Mouse (Mus musculus): ENCODE data around the gene Timm44. TPM values are rescaled to one million over a fixed set of nuclear protein-coding genes. Genes with fewer than 3 reads are reported as not detected.
"Not testable (repeated sequence)": the region's sequence is repeated elsewhere in the genome, so short reads cannot be mapped to it uniquely, and the experiment has no call there.

Gene Timm44
- polyA plus RNA-seq, 1 experiment, result 147 TPM

GRCm38 (mm10) chr8:4304124-4304547 lies 28.4 kb upstream of the Timm44 start:
- H3K4me1 ChIP-seq (ENCODE audit: control insufficient read depth, insufficient read depth, insufficient read length, low read length), result no peaks in the 10 kb centered on the region
- H3K27ac ChIP-seq (replicated peaks; ENCODE audit: low read depth, low read length), result no peak overlapping the region
- H3K4me3 ChIP-seq (ENCODE audit: insufficient read depth, low read depth, low read length), result no peak overlapping the region

- Histone ChIP-seq H3K4me3 (ENCODE audit: insufficient read depth, low read depth, low read length) (no peak overlapping the region), H3K4me1 (ENCODE audit: control insufficient read depth, insufficient read depth, insufficient read length, low read length) (no peaks in the 10 kb centered on the region), H3K27ac (replicated peaks; ENCODE audit: low read depth, low read length) (no peak overlapping the region)
Measured at GRCm38 (mm10) chr8:4297822-4298221, 22.1 kb upstream of the Timm44 start.

GRCm38 (mm10) chr8:4292738-4293137 lies 17.0 kb upstream of the Timm44 start:
- no peak overlapping the region for H3K27ac ChIP-seq (replicated peaks; ENCODE audit: low read depth, low read length)

GRCm38 (mm10) chr8:4276111-4276465 lies 375 bp upstream of the Timm44 start:
- peak overlapping the region; percentile 84 for H3K4me3 ChIP-seq (ENCODE audit: insufficient read depth, low read depth, low read length)
- H3K4me1 ChIP-seq (ENCODE audit: control insufficient read depth, insufficient read depth, insufficient read length, low read length), result no peaks in the 10 kb centered on the region

More at GRCm38 (mm10) chr8:4292738-4293137, 17.0 kb upstream of the Timm44 start:
- Histone ChIP-seq H3K4me1 (ENCODE audit: control insufficient read depth, insufficient read depth, insufficient read length, low read length) (no peaks in the 10 kb centered on the region), H3K4me3 (ENCODE audit: insufficient read depth, low read depth, low read length) (no peak overlapping the region)

GRCm38 (mm10) chr8:4269609-4270008 lies 6.1 kb downstream of the Timm44 start:
- no peaks in the 10 kb centered on the region for H3K4me1 ChIP-seq (ENCODE audit: control insufficient read depth, insufficient read depth, insufficient read length, low read length)
- H3K27ac ChIP-seq (replicated peaks; ENCODE audit: low read depth, low read length), result no peak overlapping the region
- H3K4me3 ChIP-seq (ENCODE audit: insufficient read depth, low read depth, low read length), result no peak overlapping the region

More at GRCm38 (mm10) chr8:4276111-4276465, 375 bp upstream of the Timm44 start:
- H3K27ac ChIP-seq (replicated peaks; ENCODE audit: low read depth, low read length), result peak overlapping the region; percentile 36; the same call in 1 of the 2 replicates

GRCm38 (mm10) chr8:4267627-4268026 lies 8.1 kb downstream of the Timm44 start:
- Histone ChIP-seq H3K4me3 (ENCODE audit: insufficient read depth, low read depth, low read length) (no peak overlapping the region), H3K27ac (replicated peaks; ENCODE audit: low read depth, low read length) (no peak overlapping the region), H3K4me1 (ENCODE audit: control insufficient read depth, insufficient read depth, insufficient read length, low read length) (no peaks in the 10 kb centered on the region)

GRCm38 (mm10) chr8:4265160-4265914 lies 10.4 kb downstream of the Timm44 start:
- Histone ChIP-seq H3K27ac (replicated peaks; ENCODE audit: low read depth, low read length) (no peak overlapping the region), H3K4me1 (ENCODE audit: control insufficient read depth, insufficient read depth, insufficient read length, low read length) (no peaks in the 10 kb centered on the region), H3K4me3 (ENCODE audit: insufficient read depth, low read depth, low read length) (no peak overlapping the region)

- Histone ChIP-seq H3K27ac (replicated peaks; ENCODE audit: low read depth, low read length) (no peak overlapping the region), H3K4me3 (ENCODE audit: insufficient read depth, low read depth, low read length) (no peak overlapping the region), H3K4me1 (ENCODE audit: control insufficient read depth, insufficient read depth, insufficient read length, low read length) (peaks cover 3% of the 10 kb centered on the region; the same call in 1 of the 2 replicates)
Measured at GRCm38 (mm10) chr8:4263105-4263791, 12.5 kb downstream of the Timm44 start.

GRCm38 (mm10) chr8:4259805-4260170 lies 15.9 kb downstream of the Timm44 start:
- no peak overlapping the region for H3K4me3 ChIP-seq (ENCODE audit: insufficient read depth, low read depth, low read length)
- H3K27ac ChIP-seq (replicated peaks; ENCODE audit: low read depth, low read length), result no peak overlapping the region
- H3K4me1 ChIP-seq (ENCODE audit: control insufficient read depth, insufficient read depth, insufficient read length, low read length), result peaks cover 3% of the 10 kb centered on the region; the same call in 1 of the 2 replicates

GRCm38 (mm10) chr8:4259125-4259804 lies 16.4 kb downstream of the Timm44 start, which contains the start of gene Ctxn1:
Gene Ctxn1, minus strand, starts transcription at chr8:4259274.
- peak within 1 kb of the TSS; percentile 47 for H3K4me3 ChIP-seq (ENCODE audit: insufficient read depth, low read depth, low read length)
- H3K27ac ChIP-seq (replicated peaks; ENCODE audit: low read depth, low read length), result no peak within 1 kb of the TSS
- H3K4me1 ChIP-seq (ENCODE audit: control insufficient read depth, insufficient read depth, insufficient read length, low read length), result peaks cover 3% of the 10 kb centered on the region; the same call in 1 of the 2 replicates

- Histone ChIP-seq H3K4me3 (ENCODE audit: insufficient read depth, low read depth, low read length) (peak overlapping the region; percentile 47), H3K27ac (replicated peaks; ENCODE audit: low read depth, low read length) (no peak overlapping the region), H3K4me1 (ENCODE audit: control insufficient read depth, insufficient read depth, insufficient read length, low read length) (peaks cover 3% of the 10 kb centered on the region; the same call in 1 of the 2 replicates)
Measured at GRCm38 (mm10) chr8:4258678-4259077, 17.0 kb downstream of the Timm44 start.

- Histone ChIP-seq H3K4me1 (ENCODE audit: control insufficient read depth, insufficient read depth, insufficient read length, low read length) (peaks cover 3% of the 10 kb centered on the region; the same call in 1 of the 2 replicates), H3K27ac (replicated peaks; ENCODE audit: low read depth, low read length) (no peak overlapping the region), H3K4me3 (ENCODE audit: insufficient read depth, low read depth, low read length) (peak overlapping the region; percentile 47)
Measured at GRCm38 (mm10) chr8:4258233-4258632, 17.5 kb downstream of the Timm44 start.

GRCm38 (mm10) chr8:4257350-4257749 lies 18.4 kb downstream of the Timm44 start:
- peaks cover 6% of the 10 kb centered on the region; the same call in 1 of the 2 replicates for H3K4me1 ChIP-seq (ENCODE audit: control insufficient read depth, insufficient read depth, insufficient read length, low read length)
- H3K4me3 ChIP-seq (ENCODE audit: insufficient read depth, low read depth, low read length), result no peak overlapping the region
- no peak overlapping the region for H3K27ac ChIP-seq (replicated peaks; ENCODE audit: low read depth, low read length)

GRCm38 (mm10) chr8:4256911-4257310 lies 18.8 kb downstream of the Timm44 start:
- Histone ChIP-seq H3K4me3 (ENCODE audit: insufficient read depth, low read depth, low read length) (no peak overlapping the region), H3K4me1 (ENCODE audit: control insufficient read depth, insufficient read depth, insufficient read length, low read length) (peaks cover 6% of the 10 kb centered on the region; the same call in 1 of the 2 replicates), H3K27ac (replicated peaks; ENCODE audit: low read depth, low read length) (no peak overlapping the region)

- not testable (repeated sequence) for H3K27ac ChIP-seq (replicated peaks; ENCODE audit: low read depth, low read length); H3K4me3 ChIP-seq (ENCODE audit: insufficient read depth, low read depth, low read length); H3K4me1 ChIP-seq (ENCODE audit: control insufficient read depth, insufficient read depth, insufficient read length, low read length)
Measured at GRCm38 (mm10) chr8:4255471-4255870, 20.2 kb downstream of the Timm44 start.

All from brown adipose tissue, adult 24 weeks (tissue).